Mouse (Mus musculus): ENCODE results near the gene Plagl1.

DNA sequence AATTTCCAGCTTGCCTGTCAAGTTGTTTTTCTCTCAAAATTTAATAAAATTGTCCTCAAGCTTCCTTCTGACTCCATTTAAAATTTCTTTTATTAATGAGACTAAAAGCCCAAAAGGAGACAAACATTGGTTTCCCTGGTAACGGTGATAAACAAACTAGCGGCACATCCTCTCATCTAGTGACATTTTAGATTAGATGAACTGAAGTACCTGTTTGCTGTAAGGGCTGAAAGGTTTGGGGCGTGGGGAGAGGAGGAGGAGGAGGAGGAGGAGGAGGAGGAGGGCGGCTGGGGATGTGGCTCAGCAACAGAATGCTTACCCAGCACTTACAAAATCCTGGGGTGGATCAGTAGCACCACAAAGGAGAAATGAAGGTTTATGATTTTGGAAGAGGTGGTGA lies 12.5 kb upstream of the Plagl1 start:
- TF ChIP-seq POLR2A (IDR thresholded peaks at IDR 0.05; ENCODE audit: low read depth, low read length) = no peak
- no peak for TF ChIP-seq CTCF (conservative IDR thresholded peaks at IDR 0.05; ENCODE audit: insufficient read depth, insufficient read length, low read depth, low read length)
